ENCODE assay signal across 13 mouse cellular contexts in genomic region chr11:87761806-87762701, GRCm38 (mm10). TPM values are rescaled to one million over a fixed set of nuclear protein-coding genes. Genes with fewer than 3 reads are reported as not detected.
DNase-seq lines count a peak whose midpoint lies in the region; ATAC-seq and TF ChIP-seq lines count a peak whose summit lies in the region.
"Had no signal": no experiment of that assay in that cellular context is flagged by ENCODE, and none has a peak within 500 bp of the region (broad histone marks: within the 10 kb centered on the region; RNA-seq: fewer than 3 reads in every experiment).

No protein-coding gene starts in this region.

- no peak for ATAC-seq in forebrain, embryonic 12.5 days (ENCODE audit: low FRiP score)
- no peak for ATAC-seq in hindbrain, embryonic 13.5 days (ENCODE audit: low FRiP score)
- no peak for ATAC-seq in midbrain, embryonic 16.5 days
- no peak for ATAC-seq in heart, embryonic 11.5 days (replicated peaks; ENCODE audit: insufficient number of reproducible peaks, low FRiP score, low TSS enrichment)
- no peak for ATAC-seq in intestine, postnatal 0 days

- H3K4me3 ChIP-seq in left cerebral cortex, adult 2 months: peak overlapping the region; percentile 75
- peak overlapping the region; percentile 67 for H3K4me3 ChIP-seq in forebrain, embryonic 12.5 days (replicated peaks)
- peak overlapping the region; percentile 72 for H3K4me3 ChIP-seq in hindbrain, embryonic 13.5 days
- H3K4me3 ChIP-seq in midbrain, embryonic 16.5 days (ENCODE audit: low read depth, low read length): peak overlapping the region; percentile 54
- no peak overlapping the region for H3K4me3 ChIP-seq in heart, embryonic 11.5 days (ENCODE audit: low read depth, low read length)
- H3K4me3 ChIP-seq in intestine, postnatal 0 days (ENCODE audit: low read depth, low read length): no peak overlapping the region

- peak overlapping the region; percentile 92 for H3K27ac ChIP-seq in left cerebral cortex, adult 2 months
- 0 out of 2 replicates have a peak overlapping the region, but pooled peaks have one; percentile 47 for H3K27ac ChIP-seq in forebrain, embryonic 12.5 days
- peak overlapping the region; percentile 40; the same call in 1 of the 2 replicates for H3K27ac ChIP-seq in hindbrain, embryonic 13.5 days
- peak overlapping the region; percentile 72; the same call in 1 of the 2 replicates for H3K27ac ChIP-seq in midbrain, embryonic 16.5 days (ENCODE audit: low read length)
- H3K27ac ChIP-seq in heart, embryonic 11.5 days (ENCODE audit: low read depth, low read length): no peak overlapping the region
- no peak overlapping the region for H3K27ac ChIP-seq in intestine, postnatal 0 days (ENCODE audit: low read depth, low read length)
- H3K27ac ChIP-seq: liver, embryonic 14.5 days had no signal

- intact Hi-C loops in left cerebral cortex, adult 2 months (cut with DNase I): loop anchor here (1.0 to 5.0 kb wide), 5 partner anchors 25 to 165 kb away; partner anchors contain the start of genes Hsf5, Olfr464, Rnf43 and Supt4a
- intact Hi-C loops in left cerebral cortex, postnatal 4 days (cut with DNase I): no loop called here

- peak overlapping the region; percentile 98 for H3K4me2 ChIP-seq in forebrain, embryonic 12.5 days
- peak overlapping the region; percentile 95 for H3K4me2 ChIP-seq in hindbrain, embryonic 13.5 days
- peak overlapping the region; percentile 90 for H3K4me2 ChIP-seq in midbrain, embryonic 16.5 days (ENCODE audit: low read length)
- no peak overlapping the region for H3K4me2 ChIP-seq in heart, embryonic 11.5 days
- no peak overlapping the region for H3K4me2 ChIP-seq in intestine, postnatal 0 days (replicated peaks; ENCODE audit: low read depth)

- no peak for TF ChIP-seq CTCF in left cerebral cortex, adult 2 months (IDR thresholded peaks at IDR 0.05)
- no peak for TF ChIP-seq CTCF in intestine, postnatal 0 days (IDR thresholded peaks at IDR 0.05; ENCODE audit: low read depth)

- no peak for DNase-seq in left cerebral cortex, adult 2 months (ENCODE audit: extremely low spot score in 1 of 2, low spot score in 2 of 2)
- DNase-seq in left cerebral cortex, postnatal 4 days: no peak
- no peak for DNase-seq in lung, postnatal 14 days
- DNase-seq: heart, postnatal 4 days; kidney, postnatal 14 days; thymus, postnatal 36 days had no signal

- H3K36me3 ChIP-seq in forebrain, embryonic 12.5 days (replicated peaks): no peaks in the 10 kb centered on the region
- H3K36me3 ChIP-seq in hindbrain, embryonic 13.5 days: peaks cover 12% of the 10 kb centered on the region
- peaks cover 6% of the 10 kb centered on the region; the same call in 1 of the 2 replicates for H3K36me3 ChIP-seq in midbrain, embryonic 16.5 days (ENCODE audit: control insufficient read depth, insufficient read depth, low read length)
- no peaks in the 10 kb centered on the region for H3K36me3 ChIP-seq in heart, embryonic 11.5 days (ENCODE audit: control insufficient read depth, insufficient read depth, low read length)
- no peaks in the 10 kb centered on the region for H3K36me3 ChIP-seq in intestine, postnatal 0 days (ENCODE audit: control insufficient read depth, insufficient read depth)

- WGBS in forebrain, embryonic 12.5 days: 79% methylated on average over 14 of the region's 14 CpGs
- 81% methylated on average over 14 of the region's 14 CpGs for WGBS in hindbrain, embryonic 13.5 days
- 69% methylated on average over 14 of the region's 14 CpGs for WGBS in midbrain, embryonic 16.5 days
- WGBS in heart, embryonic 11.5 days (ENCODE audit: insufficient replicate concordance): 65% methylated on average over 14 of the region's 14 CpGs
- 77% methylated on average over 14 of the region's 14 CpGs for WGBS in intestine, postnatal 0 days

- H3K27me3 ChIP-seq in forebrain, embryonic 12.5 days: peaks cover 60% of the 10 kb centered on the region
- H3K27me3 ChIP-seq in hindbrain, embryonic 13.5 days: peaks cover 44% of the 10 kb centered on the region
- H3K27me3 ChIP-seq in midbrain, embryonic 16.5 days (ENCODE audit: control insufficient read depth, insufficient read depth, low read depth, low read length): no peaks in the 10 kb centered on the region
- peaks cover 78% of the 10 kb centered on the region for H3K27me3 ChIP-seq in heart, embryonic 11.5 days (ENCODE audit: control insufficient read depth, insufficient read depth, low read length)
- peaks cover 54% of the 10 kb centered on the region for H3K27me3 ChIP-seq in intestine, postnatal 0 days (replicated peaks; ENCODE audit: control insufficient read depth, insufficient read depth, low read length)

- H3K4me1 ChIP-seq in forebrain, embryonic 12.5 days: peaks cover 59% of the 10 kb centered on the region
- peaks cover 59% of the 10 kb centered on the region for H3K4me1 ChIP-seq in hindbrain, embryonic 13.5 days (replicated peaks)
- H3K4me1 ChIP-seq in midbrain, embryonic 16.5 days (ENCODE audit: control insufficient read depth, insufficient read depth, low read length): peaks cover 31% of the 10 kb centered on the region
- peaks cover 8% of the 10 kb centered on the region for H3K4me1 ChIP-seq in heart, embryonic 11.5 days (ENCODE audit: control insufficient read depth, insufficient read depth, low read length)
- no peaks in the 10 kb centered on the region for H3K4me1 ChIP-seq in intestine, postnatal 0 days (replicated peaks; ENCODE audit: control insufficient read depth, insufficient read depth, low read length)

- H3K9me3 ChIP-seq in forebrain, embryonic 12.5 days: no peaks in the 10 kb centered on the region
- H3K9me3 ChIP-seq in hindbrain, embryonic 13.5 days: no peaks in the 10 kb centered on the region
- no peaks in the 10 kb centered on the region for H3K9me3 ChIP-seq in midbrain, embryonic 16.5 days (replicated peaks; ENCODE audit: control insufficient read depth, low read length, poor library complexity, severe bottlenecking)
- no peaks in the 10 kb centered on the region for H3K9me3 ChIP-seq in heart, embryonic 11.5 days (replicated peaks; ENCODE audit: control insufficient read depth, low read length)
- no peaks in the 10 kb centered on the region for H3K9me3 ChIP-seq in intestine, postnatal 0 days (ENCODE audit: control insufficient read depth)

- peak overlapping the region; percentile 82 for H3K9ac ChIP-seq in forebrain, embryonic 12.5 days
- H3K9ac ChIP-seq in hindbrain, embryonic 13.5 days: peak overlapping the region; percentile 90
- peak overlapping the region; percentile 84 for H3K9ac ChIP-seq in midbrain, embryonic 16.5 days (ENCODE audit: low read depth, low read length)
- no peak overlapping the region for H3K9ac ChIP-seq in heart, embryonic 11.5 days (ENCODE audit: low read depth, low read length)
- no peak overlapping the region for H3K9ac ChIP-seq in intestine, postnatal 0 days (ENCODE audit: low read depth, low read length)
- H3K9ac ChIP-seq: liver, embryonic 14.5 days had no signal

RNA-seq across cellular contexts. Expression of gene Tspoap1, which starts 1.7 kb away (rescaled TPM):
- total RNA-seq in left cerebral cortex, adult 2 months (2021): 100 to 1,000 TPM; 190 to 202 TPM
- total RNA-seq in left cerebral cortex, postnatal 4 days (2021): 100 to 1,000 TPM; 180 to 186 TPM
- 33.0 and 35.1 TPM in 2 replicates for polyA plus RNA-seq in forebrain, embryonic 12.5 days (2016; fragmentation: Nextera tagmentation; extraction: Ambion mirVana)
- 40.7 and 40.8 TPM in 2 replicates for polyA plus RNA-seq in hindbrain, embryonic 13.5 days (2015; fragmentation: Nextera tagmentation; extraction: Ambion mirVana)
- 62.6 and 68.5 TPM in 2 replicates for polyA plus RNA-seq in midbrain, embryonic 16.5 days (2015; fragmentation: Nextera tagmentation; extraction: Ambion mirVana)
- 0.72 and 1.2 TPM in 2 replicates for polyA plus RNA-seq in heart, embryonic 11.5 days (2014; fragmentation: Nextera tagmentation; extraction: Ambion mirVana)
- 0.33 and 0.61 TPM in 2 replicates for polyA plus RNA-seq in intestine, postnatal 0 days (2015; fragmentation: Nextera tagmentation; extraction: Ambion mirVana)

RNA-seq across cellular contexts. Expression of gene Supt4a, which starts 24.7 kb away (rescaled TPM):
- total RNA-seq in left cerebral cortex, adult 2 months (2021): 10 to 100 TPM; 66.3 to 82.3 TPM
- 10 to 100 TPM; 53.8 to 54.4 TPM for total RNA-seq in left cerebral cortex, postnatal 4 days (2021)
- 118 and 137 TPM in 2 replicates for polyA plus RNA-seq in forebrain, embryonic 12.5 days (2016; fragmentation: Nextera tagmentation; extraction: Ambion mirVana)
- polyA plus RNA-seq in hindbrain, embryonic 13.5 days (2015; fragmentation: Nextera tagmentation; extraction: Ambion mirVana): 143 and 150 TPM in 2 replicates
- polyA plus RNA-seq in midbrain, embryonic 16.5 days (2015; fragmentation: Nextera tagmentation; extraction: Ambion mirVana): 127 TPM in 2 replicates
- polyA plus RNA-seq in heart, embryonic 11.5 days (2014; fragmentation: Nextera tagmentation; extraction: Ambion mirVana): 114 and 120 TPM in 2 replicates
- 79.7 and 87.5 TPM in 2 replicates for polyA plus RNA-seq in intestine, postnatal 0 days (2015; fragmentation: Nextera tagmentation; extraction: Ambion mirVana)

RNA-seq across cellular contexts. Expression of gene Mpo, which starts 31.3 kb away (rescaled TPM):
- not detected for total RNA-seq in left cerebral cortex, adult 2 months (2021)
- under 1 TPM in 1 of 2 experiments, not detected in 1; 0.32 TPM for total RNA-seq in left cerebral cortex, postnatal 4 days (2021)
- 0.92 and 1.1 TPM in 2 replicates for polyA plus RNA-seq in forebrain, embryonic 12.5 days (2016; fragmentation: Nextera tagmentation; extraction: Ambion mirVana)
- 0.65 and 1.00 TPM in 2 replicates for polyA plus RNA-seq in hindbrain, embryonic 13.5 days (2015; fragmentation: Nextera tagmentation; extraction: Ambion mirVana)
- 0.08 and 0.22 TPM in 2 replicates for polyA plus RNA-seq in midbrain, embryonic 16.5 days (2015; fragmentation: Nextera tagmentation; extraction: Ambion mirVana)
- 6.7 and 9.4 TPM in 2 replicates for polyA plus RNA-seq in heart, embryonic 11.5 days (2014; fragmentation: Nextera tagmentation; extraction: Ambion mirVana)
- 0.12 and 0.27 TPM in 2 replicates for polyA plus RNA-seq in intestine, postnatal 0 days (2015; fragmentation: Nextera tagmentation; extraction: Ambion mirVana)
- total RNA-seq: left cerebral cortex, postnatal 10 days had no signal

Comparison
In these comparisons a context has a peak if more than half of its experiments do, and no peak if none do; other contexts are left out.
1. H3K27ac ChIP-seq: peak in left cerebral cortex, adult 2 months (single experiment), forebrain, embryonic 12.5 days (single experiment), hindbrain, embryonic 13.5 days (single experiment) and midbrain, embryonic 16.5 days (single experiment); none in heart, embryonic 11.5 days (single experiment) and intestine, postnatal 0 days (single experiment).
2. H3K4me3 ChIP-seq: peak in left cerebral cortex, adult 2 months (single experiment), forebrain, embryonic 12.5 days (single experiment), hindbrain, embryonic 13.5 days (single experiment) and midbrain, embryonic 16.5 days (single experiment); none in heart, embryonic 11.5 days (single experiment) and intestine, postnatal 0 days (single experiment).
3. H3K4me2 ChIP-seq: peak in forebrain, embryonic 12.5 days (single experiment), hindbrain, embryonic 13.5 days (single experiment) and midbrain, embryonic 16.5 days (single experiment); none in heart, embryonic 11.5 days (single experiment) and intestine, postnatal 0 days (single experiment).
4. H3K9ac ChIP-seq: peak in forebrain, embryonic 12.5 days (single experiment), hindbrain, embryonic 13.5 days (single experiment) and midbrain, embryonic 16.5 days (single experiment); none in heart, embryonic 11.5 days (single experiment) and intestine, postnatal 0 days (single experiment).
5. RNA of gene Tspoap1, which starts 1.7 kb away (polyA plus RNA-seq): 62.6 to 68.5 TPM in midbrain, embryonic 16.5 days, 40.7 to 40.8 TPM in hindbrain, embryonic 13.5 days and 33.0 to 35.1 TPM in forebrain, embryonic 12.5 days; 0.72 to 1.2 TPM in heart, embryonic 11.5 days and 0.33 to 0.61 TPM in intestine, postnatal 0 days; every median in the first group is over 10 times any median in the second.